Mouse (Mus musculus) MEL (cell line): ENCODE measurements around the gene Slc28a3. TPM values are rescaled to one million over a fixed set of nuclear protein-coding genes. Genes with fewer than 3 reads are reported as not detected.

Experiments used
- DNase-seq: peaks from one replicate; pipeline ENCODE4 v3.0.0; 2011; ENCODE audit warnings: low read depth, low spot score
- H3K27ac ChIP-seq: 2 replicates; pipeline ENCODE4 v1.5.1; 2012; ENCODE audit warnings: low read depth, mild to moderate bottlenecking, control low read depth, low read length, moderate library complexity; ENCODE audit not compliant: control insufficient read depth
- H3K27me3 ChIP-seq, 2 experiments: fragments of 150-350 bp in 1 of 2; sonication (generic) in 1 of 2; 2 replicates each; pipeline ENCODE4 v1.6.1; 2012; ENCODE audit warnings: low read length in 2 of 2, mild to moderate bottlenecking in 2 of 2, improper control_type of control experiment in 1 of 2, moderate library complexity in 1 of 2; ENCODE audit not compliant: insufficient read depth in 2 of 2, control insufficient read depth in 1 of 2
- H3K36me3 ChIP-seq, 2 experiments: 2 replicates each; pipeline ENCODE4 v1.6.1; 2012 to 2014; ENCODE audit warnings: low read length in 2 of 2, improper control_type of control experiment in 1 of 2, inconsistent platforms in 1 of 2, mild to moderate bottlenecking in 1 of 2; ENCODE audit not compliant: insufficient read depth in 2 of 2, control insufficient read depth in 1 of 2
- H3K4me1 ChIP-seq, 2 experiments: fragments of 150-350 bp in 1 of 2; sonication (generic) in 1 of 2; 2 replicates each; pipeline ENCODE4 v1.6.1; 2012; ENCODE audit warnings: low read length in 2 of 2, improper control_type of control experiment in 1 of 2, mild to moderate bottlenecking in 1 of 2; ENCODE audit not compliant: insufficient read depth in 2 of 2, control insufficient read depth in 1 of 2
- H3K4me3 ChIP-seq, 2 experiments: fragments of 150-350 bp in 1 of 2; sonication (generic) in 1 of 2; 2 replicates each; pipeline ENCODE4 v1.5.1; 2012; ENCODE audit warnings: low read depth in 2 of 2, low read length in 2 of 2, mild to moderate bottlenecking in 2 of 2, moderate library complexity in 2 of 2, control low read depth in 1 of 2, improper control_type of control experiment in 1 of 2; ENCODE audit not compliant: control insufficient read depth in 1 of 2, insufficient read depth in 1 of 2
- H3K79me2 ChIP-seq: 2 replicates; pipeline ENCODE4 v1.6.1; 2012; ENCODE audit warnings: mild to moderate bottlenecking, low read length, moderate library complexity; ENCODE audit not compliant: control insufficient read depth, poor library complexity, insufficient read depth
- H3K9ac ChIP-seq: 2 replicates; pipeline ENCODE4 v1.6.1; 2012; ENCODE audit warnings: low read depth, mild to moderate bottlenecking, control low read depth, low read length, moderate library complexity; ENCODE audit not compliant: control insufficient read depth, poor library complexity, severe bottlenecking
- H3K9me3 ChIP-seq: fragments of 150-350 bp; sonication (generic); replicated peaks from 2 replicates; pipeline ENCODE4 v1.6.1; 2012; ENCODE audit warnings: mild to moderate bottlenecking, low read length, improper control_type of control experiment, moderate library complexity; ENCODE audit not compliant: insufficient read depth
- EP300 ChIP-seq, 2 experiments: IDR thresholded peaks; 2 replicates each; pipeline ENCODE4 v1.6.1; 2011; ENCODE audit warnings: improper control_type of control experiment in 2 of 2, low read length in 2 of 2, low read depth in 1 of 2, mild to moderate bottlenecking in 1 of 2
- ETS1 ChIP-seq: IDR thresholded peaks from 2 replicates; pipeline ENCODE4 v1.6.1; 2012; ENCODE audit warnings: low read depth, mild to moderate bottlenecking, inconsistent platforms, low read length, improper control_type of control experiment, moderate library complexity
- GABPA ChIP-seq: IDR thresholded peaks from 2 replicates; pipeline ENCODE4 v1.6.1; 2012; ENCODE audit warnings: low read depth, mild to moderate bottlenecking, inconsistent platforms, low read length, improper control_type of control experiment, moderate library complexity
- GATA1 ChIP-seq: IDR thresholded peaks from 2 replicates; pipeline ENCODE4 v1.6.1; 2011; ENCODE audit warnings: low read depth, low read length, improper control_type of control experiment
- KAT2A ChIP-seq: conservative IDR thresholded peaks from 2 replicates; pipeline ENCODE4 v1.6.1; 2012; ENCODE audit warnings: low read depth, low read length, improper control_type of control experiment, inconsistent platforms
- MXI1 ChIP-seq: IDR thresholded peaks from 2 replicates; pipeline ENCODE4 v1.6.1; 2011; ENCODE audit warnings: mild to moderate bottlenecking, low read depth, low read length, improper control_type of control experiment
- NELFE ChIP-seq: IDR thresholded peaks from 2 replicates; pipeline ENCODE4 v1.6.1; 2011; ENCODE audit warnings: low read depth, low read length, improper control_type of control experiment
- POLR2A ChIP-seq, 2 experiments: IDR thresholded peaks; 2 replicates each; pipeline ENCODE4 v1.6.1; 2011 to 2012; ENCODE audit warnings: low read length in 2 of 2, mild to moderate bottlenecking in 2 of 2, control low read depth in 1 of 2, improper control_type of control experiment in 1 of 2, low read depth in 1 of 2, moderate library complexity in 1 of 2; ENCODE audit not compliant: control insufficient read depth in 1 of 2, insufficient read depth in 1 of 2, poor library complexity in 1 of 2
- SIN3A ChIP-seq: IDR thresholded peaks from 2 replicates; pipeline ENCODE4 v1.6.1; 2012; ENCODE audit warnings: low read length, improper control_type of control experiment, inconsistent platforms
- TCF12 ChIP-seq: IDR thresholded peaks from 2 replicates; pipeline ENCODE4 v1.6.1; 2014; ENCODE audit warnings: low read depth, mild to moderate bottlenecking, inconsistent platforms, low read length, improper control_type of control experiment, moderate library complexity
- UBTF ChIP-seq: IDR thresholded peaks from 2 replicates; pipeline ENCODE4 v1.6.1; 2012; ENCODE audit warnings: low read depth, mild to moderate bottlenecking, inconsistent platforms, low read length, improper control_type of control experiment, moderate library complexity, borderline replicate concordance; ENCODE audit not compliant: insufficient read depth
- polyA plus RNA-seq, 2 experiments: library from polyadenylated mRNA; stranded (reverse) in 1 of 2; unstranded in 1 of 2; fragments of >175 nt in 1 of 2; fragments of >200 nt in 1 of 2; gene quantifications; 2 replicates each; pipeline versions ENCODE4 v1.2.1 to v1.2.4; 2012; ENCODE audit warnings: low replicate concordance in 2 of 2, low read depth in 1 of 2; ENCODE audit not compliant: insufficient read length in 2 of 2, insufficient read depth in 1 of 2, missing spikeins in 1 of 2
- total RNA-seq: library from RNA; depleted of rRNA; stranded (reverse); fragments of 300-350 nt; gene quantifications from 2 replicates; pipeline ENCODE4 v1.2.3, GENCODE M21; 2012

The Slc28a3 gene
- total and polyA plus RNA-seq, 3 experiments = 1.4 TPM; not detected in 2

DNA sequence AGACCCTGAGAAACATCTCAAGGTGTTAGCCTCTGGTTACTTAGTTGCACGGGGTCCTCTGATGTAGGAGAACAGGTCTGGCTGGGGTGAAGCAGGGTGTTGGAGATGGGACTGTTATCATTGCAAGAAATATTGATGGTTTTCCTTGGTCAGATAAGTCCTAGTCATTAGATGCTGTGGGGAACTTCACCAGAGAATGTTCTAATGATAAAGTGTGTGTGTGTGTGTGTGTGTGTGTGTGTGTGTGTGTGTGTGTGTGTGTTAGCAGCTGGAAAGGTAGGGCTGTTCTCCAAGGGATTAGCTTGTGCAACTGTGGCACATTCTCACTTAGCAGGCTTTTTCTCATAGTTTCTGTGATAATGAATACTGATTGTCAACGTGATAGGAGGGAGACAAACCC lies 75.4 kb downstream of the Slc28a3 start:
- Histone ChIP-seq H3K9ac (peak overlapping the region; percentile 21; the same call in 1 of the 2 replicates), H3K36me3 (peaks cover 0 to 52% of the 10 kb centered on the region in 2 experiments; a peak in 3 of 4 replicates), H3K27me3 (no peaks in the 10 kb centered on the region), H3K4me1 (peaks cover 25 to 50% of the 10 kb centered on the region in 2 experiments), H3K4me3 (no peak overlapping the region), H3K9me3 (no peaks in the 10 kb centered on the region), H3K27ac (peak overlapping the region; percentile 100), H3K79me2 (no peaks in the 10 kb centered on the region; the same call in 1 of the 2 replicates)
- TF ChIP-seq ETS1 = peak; percentile 76
- no peak for TF ChIP-seq POLR2A (IDR thresholded peaks at IDR 0.05; ENCODE audit: control insufficient read depth in 1 of 2, insufficient read depth in 1 of 2, low read depth in 1 of 2, low read length in 2 of 2, poor library complexity in 1 of 2)
- TF ChIP-seq TCF12 = peak; percentile 60; the same call in 1 of the 2 replicates
- peak; percentile 33; the same call in 1 of the 2 replicates for TF ChIP-seq GATA1
- peak in 1 of 2 experiments; percentile 56; a peak in 2 of 4 replicates for TF ChIP-seq EP300 (IDR thresholded peaks at IDR 0.05; ENCODE audit: low read depth in 1 of 2, low read length in 2 of 2)
- DNase-seq = no peak

DNA sequence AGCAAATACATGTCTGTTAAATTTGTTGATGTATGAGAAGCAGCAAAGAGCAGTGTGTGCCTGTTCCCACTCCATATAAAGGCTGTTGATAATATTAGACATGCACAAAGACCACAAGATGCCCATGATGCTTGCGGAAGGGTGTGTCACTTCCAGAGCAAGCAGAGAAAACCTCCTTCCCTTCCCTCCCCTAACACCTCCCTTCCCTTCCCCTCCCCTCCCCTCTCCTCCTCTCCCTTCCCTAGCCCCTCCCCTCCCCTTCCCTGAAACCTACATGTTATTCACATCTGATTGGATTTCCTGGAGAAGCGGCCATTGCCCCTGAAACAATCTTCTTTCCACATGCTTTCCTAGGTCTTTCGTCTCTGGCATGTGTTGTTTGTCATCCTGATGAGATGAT lies 75.8 kb downstream of the Slc28a3 start:
- Histone ChIP-seq H3K4me1 (peaks cover 25 to 50% of the 10 kb centered on the region in 2 experiments), H3K36me3 (peaks cover 0 to 49% of the 10 kb centered on the region in 2 experiments; a peak in 3 of 4 replicates), H3K27me3 (no peaks in the 10 kb centered on the region), H3K27ac (peak overlapping the region; percentile 100), H3K79me2 (no peaks in the 10 kb centered on the region; the same call in 1 of the 2 replicates), H3K4me3 (peak overlapping the region in 1 of 2 experiments; percentile 16; a peak in 1 of 4 replicates), H3K9ac (peak overlapping the region; percentile 55), H3K9me3 (no peaks in the 10 kb centered on the region)
- peak; percentile 71 for DNase-seq
- peak; percentile 14; the same call in 1 of the 2 replicates for TF ChIP-seq MXI1
- TF ChIP-seq GABPA = no peak
- TF ChIP-seq ETS1 = peak; percentile 44; the same call in 1 of the 2 replicates
- no peak for TF ChIP-seq UBTF
- peak in 1 of 2 experiments; percentile 35; a peak in 1 of 4 replicates for TF ChIP-seq POLR2A (IDR thresholded peaks at IDR 0.05; ENCODE audit: control insufficient read depth in 1 of 2, insufficient read depth in 1 of 2, low read depth in 1 of 2, low read length in 2 of 2, poor library complexity in 1 of 2)
- TF ChIP-seq KAT2A = no peak
- 0 out of 4 replicates have a peak, but pooled peaks of 1 of the 2 experiments have one; percentile 12 for TF ChIP-seq EP300 (IDR thresholded peaks at IDR 0.05; ENCODE audit: low read depth in 1 of 2, low read length in 2 of 2)

DNA sequence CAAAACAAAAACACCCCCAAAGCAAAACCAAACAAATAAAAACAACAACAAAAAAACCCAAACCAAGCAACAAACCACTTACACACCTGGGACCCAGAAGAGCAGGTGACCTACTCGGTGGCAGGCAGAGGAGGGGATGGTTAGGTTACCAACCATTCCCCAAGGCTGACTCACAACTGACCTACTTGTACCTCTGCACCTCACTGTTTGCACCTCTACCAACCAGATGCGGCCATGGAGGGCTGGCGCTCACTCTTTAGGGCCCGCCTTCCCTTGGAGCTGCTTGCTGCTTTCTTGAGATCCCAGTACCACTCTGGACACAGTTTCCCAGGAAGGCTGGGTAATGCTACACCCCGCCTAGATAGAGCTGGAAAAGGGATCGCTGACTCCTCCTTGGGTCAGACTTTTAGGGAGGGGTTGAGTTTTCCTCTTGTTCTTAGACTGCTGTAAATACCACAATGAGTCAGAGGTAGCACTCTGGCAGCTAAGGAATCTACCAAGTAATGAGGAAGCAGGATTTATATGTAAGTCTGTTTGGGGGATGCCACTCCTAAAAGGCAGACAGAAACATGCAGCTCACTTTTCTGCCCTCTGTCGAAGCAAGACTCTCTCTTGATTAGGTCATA lies 76.3 kb downstream of the Slc28a3 start:
- H3K79me2 ChIP-seq = no peaks in the 10 kb centered on the region; the same call in 1 of the 2 replicates
- DNase-seq = peak; percentile 81
- TF ChIP-seq NELFE (no peak), SIN3A (0 out of 2 replicates have a peak, but pooled peaks have one; percentile 18)
- H3K36me3 ChIP-seq = peaks cover 0 to 47% of the 10 kb centered on the region in 2 experiments; a peak in 3 of 4 replicates
- H3K4me3 ChIP-seq = peak overlapping the region in 1 of 2 experiments; percentile 16; a peak in 1 of 4 replicates
- H3K9ac ChIP-seq = peak overlapping the region; percentile 55
- H3K27me3 ChIP-seq = no peaks in the 10 kb centered on the region
- peaks cover 25 to 50% of the 10 kb centered on the region in 2 experiments for H3K4me1 ChIP-seq
- H3K9me3 ChIP-seq = no peaks in the 10 kb centered on the region
- H3K27ac ChIP-seq = peak overlapping the region; percentile 100
